Mouse (Mus musculus) heart, adult 2 months (tissue): ENCODE results near the gene Vrk2.

Experiments
- CTCF ChIP-seq: fragments of 200-600 bp; IDR thresholded peaks from 2 replicates; pipeline ENCODE4 v1.8.1; 2022; ENCODE audit warnings: antibody characterized with exemption, mild to moderate bottlenecking, moderate library complexity
- EP300 ChIP-seq: fragments of 200-500 bp; IDR thresholded peaks from 2 replicates; pipeline ENCODE4 v1.6.1; 2011; ENCODE audit warnings: low read depth, low read length, control low read depth; ENCODE audit not compliant: insufficient read depth
- POLR2A ChIP-seq: fragments of 200-500 bp; IDR thresholded peaks from 2 replicates; pipeline ENCODE4 v1.6.1; 2011; ENCODE audit warnings: mild to moderate bottlenecking, low read depth, low read length, control low read depth; ENCODE audit not compliant: insufficient read depth

DNA sequence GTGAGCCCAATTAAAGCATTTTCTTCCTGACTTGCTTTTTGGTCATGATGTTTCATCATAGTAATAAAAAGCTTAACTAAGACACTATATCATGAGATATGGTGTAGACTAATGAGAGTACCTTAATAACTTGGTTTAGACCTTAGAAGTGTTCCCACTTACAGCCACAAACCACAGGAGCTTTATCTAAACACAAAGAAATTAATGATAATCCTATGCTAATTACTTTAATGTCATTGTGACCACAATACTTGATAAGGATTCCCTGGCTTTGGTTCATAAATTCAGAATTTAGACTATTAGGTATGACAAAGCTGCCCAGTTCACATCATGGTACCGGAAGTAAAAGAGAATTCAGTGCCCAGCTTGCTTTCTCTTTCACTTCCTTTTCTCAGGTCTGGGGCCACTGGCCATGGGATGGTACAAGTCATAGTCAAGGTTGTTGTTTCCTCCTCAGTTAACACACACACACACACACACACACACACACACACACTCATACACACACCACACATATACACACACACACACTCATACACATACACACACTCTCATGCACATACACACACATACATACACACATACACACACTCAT, 10.4 kb upstream of the Vrk2 start:
- TF ChIP-seq POLR2A (no peak), CTCF (no peak), EP300 (no peak)
